Mouse (Mus musculus) kidney, adult 9 months (tissue): Measurements from ENCODE around the gene Celf6.
A peak's percentile ranks its signal among the peaks of the same experiment; 100 is the strongest.

ENCODE experiments used
- DNase-seq: peaks from one replicate; pipeline ENCODE4 v3.0.0; 2022

Gene Celf6

DNA sequence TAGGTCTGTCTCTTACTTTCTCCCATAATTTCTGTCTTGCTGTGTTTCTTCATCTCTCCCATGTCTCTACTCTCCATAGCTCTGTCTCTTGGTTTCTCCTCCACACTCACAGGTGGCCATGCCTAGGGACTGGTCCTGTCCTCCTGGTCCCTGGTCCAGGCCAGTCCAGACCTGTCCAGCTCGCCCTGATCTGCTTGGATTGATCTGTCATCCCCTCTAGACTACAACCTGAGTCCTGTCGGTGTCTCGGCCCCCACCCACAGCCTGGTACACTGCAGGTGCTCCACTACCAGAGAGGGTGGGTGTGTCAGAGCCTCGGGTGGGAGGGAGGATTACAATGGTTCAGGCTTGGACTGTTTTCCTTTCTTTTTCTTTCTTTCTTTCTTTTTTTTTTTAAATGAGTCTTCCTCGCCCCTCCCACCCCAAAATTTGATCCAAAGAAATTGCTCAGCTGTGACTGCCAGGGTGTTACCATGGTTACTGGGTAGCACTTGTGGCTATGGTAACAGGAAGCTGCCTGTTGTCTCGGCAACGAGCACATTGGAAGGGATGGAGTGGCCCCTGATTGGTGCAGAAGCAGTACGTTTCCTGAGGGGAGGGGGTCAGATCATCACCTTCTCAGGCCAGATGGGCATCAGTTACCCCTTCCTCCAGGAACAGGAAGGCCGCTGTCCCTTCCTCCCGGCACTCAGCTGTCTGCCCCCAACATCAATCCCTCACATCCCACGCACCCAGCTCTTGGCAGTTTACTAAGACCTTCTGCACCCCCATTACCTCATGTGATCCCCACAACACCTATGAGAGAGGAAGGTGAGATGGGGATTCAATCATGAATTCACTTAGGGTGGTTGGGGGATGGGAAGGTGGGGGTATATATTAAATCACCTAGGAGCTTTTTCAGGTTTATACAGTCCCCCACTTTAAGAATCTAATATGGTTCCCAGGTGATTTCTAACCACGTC lies 11.3 kb downstream of the Celf6 start:
- no peak for DNase-seq

DNA sequence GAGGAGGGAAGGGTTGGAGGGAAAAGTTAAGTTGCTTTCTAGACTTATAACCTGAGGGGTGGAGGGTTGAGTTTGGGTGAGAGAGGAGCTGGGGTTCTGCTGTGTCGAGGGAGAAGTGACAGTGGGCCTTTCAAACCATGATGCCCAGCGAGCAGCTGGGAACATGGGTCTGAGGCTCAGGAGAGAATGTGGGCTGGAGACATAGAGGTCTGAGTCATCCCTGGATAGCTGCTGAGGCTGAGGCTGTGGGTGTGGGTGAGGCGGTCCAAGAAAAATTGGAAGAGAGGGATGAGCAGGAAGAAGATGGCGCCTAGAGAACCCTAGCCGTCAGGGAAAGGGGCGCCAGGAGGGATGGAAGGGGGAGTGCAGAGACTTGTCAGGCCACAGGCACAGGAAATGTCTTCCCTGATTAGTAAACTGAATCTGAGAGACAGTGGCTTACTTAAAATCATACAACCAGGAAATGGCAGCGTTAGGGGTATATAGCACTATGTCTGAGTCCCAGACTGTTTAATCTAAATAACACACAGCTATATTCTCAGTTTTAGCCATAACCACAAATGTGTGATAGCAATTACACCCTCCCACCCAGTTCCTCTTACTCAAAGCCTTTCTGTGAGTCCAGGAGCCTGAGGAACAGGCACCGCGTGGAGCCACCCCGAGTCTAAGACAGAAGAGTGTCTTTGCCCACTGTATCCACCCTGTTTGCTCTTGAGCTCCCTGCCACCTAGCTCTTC lies 12.2 kb downstream of the Celf6 start:
- no peak for DNase-seq

DNA sequence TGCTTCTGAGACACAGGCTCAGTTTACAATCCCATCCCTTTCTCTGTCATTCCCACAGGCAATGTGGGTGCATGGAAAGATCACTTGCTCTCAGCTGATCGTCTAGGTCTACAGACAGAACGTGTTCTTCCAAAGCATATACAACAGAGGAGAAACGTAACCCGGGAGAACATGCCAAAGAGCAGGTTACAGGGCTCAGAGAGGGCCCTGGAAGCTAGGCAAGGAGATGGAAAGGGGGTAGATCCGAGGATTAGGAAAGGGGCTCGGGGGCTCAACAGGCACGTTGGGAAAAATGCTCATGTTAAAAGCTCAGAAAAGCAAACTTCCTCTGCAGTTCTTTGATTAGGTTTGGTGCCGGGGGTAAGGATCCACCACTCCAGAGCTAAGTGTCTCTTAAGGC lies 23.9 kb downstream of the Celf6 start:
- DNase-seq, result no peak

DNA sequence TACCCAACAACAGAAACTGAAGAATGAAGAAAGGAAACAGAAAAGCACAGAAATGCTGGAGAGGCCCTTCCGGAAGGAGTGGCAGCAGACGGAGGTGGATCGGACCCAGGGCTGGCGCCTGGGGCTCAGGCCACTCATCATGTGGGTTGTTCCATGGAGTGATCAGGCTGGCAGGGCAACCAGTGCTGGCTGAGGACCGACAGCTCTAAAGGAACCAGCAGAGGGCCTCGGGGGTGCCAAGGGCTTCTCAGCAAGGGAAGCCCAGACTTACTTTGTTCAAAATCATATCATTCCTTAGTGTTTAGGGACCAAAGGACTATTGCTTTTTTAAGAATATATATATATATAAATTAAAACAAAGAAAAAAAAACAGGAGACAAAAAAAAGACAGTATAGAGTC lies 28.2 kb downstream of the Celf6 start:
- DNase-seq, result no peak

DNA sequence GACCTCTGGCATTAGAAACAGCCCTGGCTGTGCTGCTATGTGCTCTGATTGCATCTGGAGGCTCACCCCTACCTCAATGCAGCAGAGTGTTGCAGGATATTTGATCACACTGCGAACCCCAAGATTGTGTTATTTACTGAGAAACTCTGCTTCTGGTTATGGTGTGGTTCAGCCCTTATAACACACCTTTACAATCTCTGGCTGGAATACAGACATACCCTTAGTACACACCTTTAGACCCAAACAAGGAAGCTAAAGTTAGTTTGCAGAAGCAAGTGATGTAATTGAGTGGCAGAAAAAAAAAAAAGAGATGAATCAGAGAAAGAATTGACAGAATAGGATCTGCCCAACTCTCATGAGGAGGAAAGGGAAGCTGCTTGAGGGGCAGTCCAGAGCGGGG lies 33.2 kb downstream of the Celf6 start:
- DNase-seq, result no peak

DNA sequence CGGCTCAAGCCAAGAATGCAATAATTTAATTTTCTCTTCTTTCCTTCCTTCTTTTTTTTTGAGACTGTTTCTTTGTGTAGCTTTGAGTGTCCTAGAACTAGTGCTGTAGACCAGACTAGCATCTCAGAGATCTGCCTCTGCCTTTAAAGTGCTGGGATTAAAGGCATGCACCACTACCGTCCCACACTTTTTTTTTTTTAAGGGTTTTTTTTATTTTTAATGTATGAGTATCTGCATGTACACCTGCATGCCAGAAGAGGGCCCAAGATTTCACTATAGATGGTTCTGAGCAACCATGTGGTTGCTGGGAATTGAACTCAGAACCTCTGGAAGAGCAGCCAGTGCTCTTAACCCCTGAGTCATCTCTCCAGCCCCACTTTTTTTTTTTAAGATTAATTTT lies 38.1 kb downstream of the Celf6 start:
- no peak for DNase-seq

DNA sequence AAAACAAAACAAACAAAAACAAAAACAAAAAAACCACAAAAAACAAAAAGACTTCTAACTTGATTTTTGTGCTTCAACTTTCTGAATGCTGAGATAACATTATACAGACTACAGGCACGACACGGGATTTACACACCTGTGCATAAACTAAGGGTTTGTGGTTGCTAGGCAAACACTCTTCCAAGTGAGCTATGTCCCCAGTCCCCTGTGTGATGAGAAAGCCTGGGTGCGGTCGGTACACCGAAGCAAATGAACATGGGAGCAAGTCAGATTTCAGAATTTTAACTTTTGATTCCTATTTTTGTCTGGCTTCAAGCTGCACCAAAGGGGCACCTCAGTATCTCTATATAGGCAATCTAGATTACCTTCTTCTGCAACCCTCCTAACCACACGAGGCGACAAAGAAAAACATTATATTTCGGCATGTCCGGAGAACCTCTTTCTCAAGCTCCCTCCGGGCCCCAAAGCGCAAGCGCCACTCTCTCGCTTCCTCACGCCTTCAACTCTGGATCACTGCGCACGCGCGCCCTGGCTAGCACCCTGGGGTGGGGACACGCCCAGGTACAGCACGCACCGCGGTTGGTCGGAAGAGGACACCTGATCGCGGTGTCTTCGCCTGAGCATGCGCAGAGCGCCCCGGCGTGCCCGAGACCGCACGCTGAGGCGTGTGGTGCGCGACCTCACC lies 39.0 kb downstream of the Celf6 start, which contains the start of gene Parp6:
Gene Parp6 (plus strand): TSS at position 663 of the 685 bp plus-strand sequence.
- DNase-seq, result peak; percentile 99

DNA sequence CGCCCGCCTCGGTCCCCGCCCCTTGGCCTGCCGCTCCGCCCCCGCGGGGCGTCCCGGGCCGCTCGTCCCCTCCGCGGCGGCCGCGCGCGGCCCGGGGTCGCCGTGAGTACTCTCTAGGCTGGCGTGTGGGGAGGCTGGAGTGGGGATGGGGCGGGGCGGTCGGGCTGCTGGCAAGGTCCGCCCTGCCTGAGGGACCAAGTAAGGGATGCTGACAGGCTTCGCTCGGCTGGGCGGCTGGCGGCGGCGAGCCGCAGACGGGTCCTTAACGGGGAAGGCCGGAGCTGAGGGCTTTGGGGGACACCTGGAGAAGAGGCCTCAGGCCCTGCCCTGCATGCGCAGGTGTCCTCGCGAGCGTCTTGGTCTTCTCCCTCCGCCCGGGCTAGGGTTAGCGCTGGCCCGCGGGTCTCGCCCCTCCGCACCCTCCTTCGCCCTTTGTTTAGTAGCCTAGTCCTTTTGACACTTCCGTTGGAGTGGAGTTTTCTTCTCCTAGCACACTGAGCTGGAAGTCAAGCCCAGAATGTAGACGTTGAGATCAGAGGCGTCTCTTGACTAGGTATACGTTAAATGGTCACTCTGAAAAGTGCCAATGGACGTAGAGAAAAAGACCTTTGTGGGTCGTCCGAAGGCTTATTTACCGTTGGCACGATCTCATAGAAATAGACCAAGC lies 39.7 kb downstream of the Celf6 start:
- no peak for DNase-seq

DNA sequence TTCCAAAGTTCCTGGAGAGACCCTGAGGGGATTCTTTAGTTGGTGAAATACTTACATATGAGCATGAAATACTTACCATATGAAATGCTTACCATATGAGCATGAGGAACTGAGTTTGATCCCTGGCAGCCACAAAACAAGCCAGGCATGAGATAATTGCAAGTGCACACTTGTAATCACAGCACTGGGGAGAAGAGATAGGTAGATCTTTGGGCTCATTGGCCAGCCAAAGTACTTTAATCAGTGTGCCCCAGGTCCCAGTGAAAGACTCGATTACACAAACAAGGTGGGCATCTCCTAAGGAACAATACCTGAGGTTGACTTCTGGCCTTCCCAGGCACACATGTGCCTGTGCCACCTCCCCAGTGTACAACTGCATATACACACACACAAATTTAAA lies 60.7 kb downstream of the Celf6 start:
- no peak for DNase-seq

DNA sequence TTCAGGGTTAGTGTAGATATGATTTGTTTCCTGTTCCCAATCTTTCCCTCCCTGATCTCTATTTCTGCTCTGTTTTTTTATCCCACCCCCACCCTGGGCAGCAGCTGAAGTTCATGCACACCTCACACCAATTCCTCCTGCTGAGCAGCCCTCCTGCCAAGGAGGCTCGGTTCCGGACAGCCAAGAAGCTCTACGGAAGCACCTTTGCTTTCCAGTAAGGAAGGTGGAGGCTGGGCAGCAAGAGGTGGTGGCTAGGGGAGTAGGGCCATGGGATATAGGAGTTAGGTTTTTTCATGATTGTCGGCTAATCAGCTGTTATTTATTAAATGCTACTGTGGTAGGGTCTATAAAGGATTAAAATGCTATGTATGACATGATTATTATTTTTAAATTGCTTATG lies 62.2 kb downstream of the Celf6 start:
- no peak for DNase-seq

DNA sequence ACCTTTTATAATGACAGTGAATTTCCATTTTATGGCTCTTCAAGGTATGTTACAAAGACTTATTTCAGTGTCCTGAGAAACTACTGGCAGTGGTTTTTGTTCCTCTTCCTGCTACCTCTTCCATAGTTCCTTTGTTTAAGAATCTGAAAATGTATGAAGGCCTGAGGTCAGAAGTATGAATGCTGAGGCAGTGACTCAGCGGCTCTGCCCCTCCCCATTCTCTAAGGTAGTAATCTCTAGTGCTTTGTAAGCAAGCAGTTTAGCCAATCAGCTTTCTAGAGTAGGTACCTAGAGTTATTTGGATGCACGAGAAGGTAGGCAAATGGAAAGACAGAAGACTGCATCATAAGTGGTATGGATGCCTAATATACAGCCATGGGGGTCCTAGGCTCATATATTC lies 63.6 kb downstream of the Celf6 start:
- no peak for DNase-seq

DNA sequence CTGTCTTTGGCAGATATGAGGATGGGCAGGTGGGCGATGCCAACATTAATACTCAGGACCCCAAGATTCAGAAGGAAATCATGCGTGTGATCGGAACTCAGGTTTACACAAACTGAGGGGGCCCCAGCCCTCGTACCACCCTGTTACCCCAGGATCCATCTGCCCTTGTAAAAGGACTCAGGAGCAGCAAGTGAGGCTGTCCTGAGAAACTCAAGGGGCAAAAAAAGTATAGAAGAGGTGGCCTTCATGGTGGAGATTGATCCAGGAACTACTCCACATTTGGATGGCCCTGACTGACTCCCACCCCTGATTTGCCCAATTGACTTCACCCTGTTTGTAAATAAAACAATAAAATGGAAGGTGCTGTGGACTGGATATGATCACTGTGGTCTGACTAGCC lies 72.2 kb downstream of the Celf6 start:
- no peak for DNase-seq

DNA sequence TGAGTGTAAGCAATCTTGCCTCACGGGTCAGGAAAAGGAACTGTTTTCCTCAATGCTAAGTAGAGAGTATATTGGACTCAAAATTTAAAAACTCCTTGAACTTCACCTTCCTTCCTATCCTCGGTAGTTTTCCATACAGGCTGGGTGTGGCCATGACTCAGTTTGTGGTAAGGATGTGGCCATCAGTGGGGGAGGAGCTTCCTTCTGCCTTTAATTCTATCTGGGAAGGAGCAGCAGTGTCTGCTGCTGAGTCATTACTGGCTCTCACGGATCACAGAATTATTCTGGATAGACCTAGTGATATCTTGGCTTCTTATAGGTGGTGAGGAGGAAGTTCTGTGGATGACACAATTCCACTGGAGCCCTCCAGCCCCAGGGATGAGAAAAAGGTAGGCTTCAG lies 75.7 kb downstream of the Celf6 start:
- no peak for DNase-seq

DNA sequence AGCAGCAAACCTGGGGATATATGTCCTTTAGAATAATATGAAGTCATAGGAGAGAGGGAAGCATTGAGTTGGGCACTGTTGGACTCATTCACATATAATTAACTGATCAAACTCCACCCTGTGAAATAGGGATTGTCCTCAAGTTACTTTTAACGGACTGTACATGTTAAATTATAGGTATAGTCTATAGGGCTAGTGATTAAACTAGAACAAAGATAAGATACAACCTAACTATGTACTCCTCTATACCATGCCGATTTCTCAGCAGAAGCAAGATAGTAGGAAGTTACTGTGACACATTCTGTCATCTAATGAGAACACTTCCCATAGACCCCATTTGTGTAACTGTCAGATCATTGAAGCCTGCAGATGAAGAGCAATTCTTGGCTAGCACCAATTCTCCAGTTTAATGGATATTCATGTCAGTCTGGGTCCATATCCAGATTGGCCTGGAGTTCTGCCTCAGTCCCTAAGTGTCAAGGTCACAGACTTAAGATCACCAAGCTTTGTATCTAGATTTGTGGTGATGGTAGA lies 76.8 kb downstream of the Celf6 start:
- no peak for DNase-seq

DNA sequence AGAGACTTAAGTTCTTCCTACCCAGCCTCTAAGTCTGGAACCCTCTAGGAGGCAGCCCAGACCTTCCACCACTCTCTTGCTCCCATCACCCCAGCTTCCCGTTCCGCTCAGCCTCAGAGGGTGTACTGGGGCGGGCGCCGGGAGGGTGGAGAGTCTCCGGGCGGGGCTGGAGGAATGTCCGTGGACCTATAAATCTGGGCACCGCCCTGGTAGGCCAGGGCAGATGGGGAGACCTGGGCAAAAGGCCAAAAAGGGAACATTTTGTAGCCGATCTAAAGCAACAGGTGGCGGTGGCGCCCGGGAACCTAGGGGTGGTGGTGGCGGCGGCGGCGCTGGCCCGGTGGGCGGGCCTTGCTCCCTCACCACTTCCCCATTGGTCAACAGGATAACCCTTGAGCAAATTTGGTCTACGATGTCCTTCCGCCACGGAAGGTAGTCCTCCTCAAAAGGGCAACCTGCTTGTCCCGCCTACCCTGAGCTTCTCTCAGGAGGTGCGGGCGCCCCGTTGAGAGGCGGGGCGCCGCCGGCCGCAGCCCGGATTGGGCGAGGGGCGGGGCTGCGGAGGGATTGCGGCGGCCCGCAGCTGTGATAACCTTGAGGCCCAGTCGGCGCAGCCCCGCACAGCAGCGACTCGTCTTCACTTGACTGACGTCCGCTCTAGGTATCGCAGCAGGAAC lies 78.4 kb downstream of the Celf6 start, which contains the start of gene Pkm:
Gene Pkm (plus strand): TSS at position 411 of the 677 bp plus-strand sequence.
- DNase-seq, result peak; percentile 97
